ENCODE assay signal across 21 mouse cellular contexts in genomic region chr10:39618431-39618830, GRCm38 (mm10). TPM values are rescaled to one million over a fixed set of nuclear protein-coding genes. Genes with fewer than 3 reads are reported as not detected.
DNase-seq lines count a peak whose midpoint lies in the region; ATAC-seq and TF ChIP-seq lines count a peak whose summit lies in the region.
"Had no signal": no experiment of that assay in that cellular context is flagged by ENCODE, and none has a peak within 500 bp of the region (broad histone marks: within the 10 kb centered on the region; RNA-seq: fewer than 3 reads in every experiment).

No protein-coding gene starts in this region.

- no peak for TF ChIP-seq CTCF in hindbrain, postnatal 0 days (IDR thresholded peaks at IDR 0.05; ENCODE audit: low read depth)

- peaks cover 22% of the 10 kb centered on the region for H3K4me1 ChIP-seq in hindbrain, embryonic 13.5 days (replicated peaks)
- 0 out of 2 replicates have a peak, but pooled peaks cover 5% of the 10 kb centered on the region for H3K4me1 ChIP-seq in hindbrain, postnatal 0 days (ENCODE audit: insufficient read depth, low read length)

- H3K4me2 ChIP-seq in hindbrain, embryonic 13.5 days, result no peak overlapping the region
- no peak overlapping the region for H3K4me2 ChIP-seq in hindbrain, postnatal 0 days (ENCODE audit: low read depth, low read length)
- H3K4me2 ChIP-seq: heart, embryonic 11.5 days; limb, embryonic 13.5 days; liver, embryonic 12.5 days; neural tube, embryonic 12.5 days had no signal

- H3K36me3 ChIP-seq in hindbrain, embryonic 13.5 days, result peaks cover 20% of the 10 kb centered on the region
- no peaks in the 10 kb centered on the region for H3K36me3 ChIP-seq in hindbrain, postnatal 0 days (ENCODE audit: insufficient read depth, low read length)
- H3K36me3 ChIP-seq: liver, embryonic 12.5 days had no signal

- H3K9ac ChIP-seq in hindbrain, embryonic 13.5 days, result no peak overlapping the region
- no peak overlapping the region for H3K9ac ChIP-seq in hindbrain, postnatal 0 days (replicated peaks; ENCODE audit: low read length)
- H3K9ac ChIP-seq: limb, embryonic 13.5 days; liver, embryonic 12.5 days; neural tube, embryonic 12.5 days had no signal

- no peaks in the 10 kb centered on the region for H3K9me3 ChIP-seq in hindbrain, embryonic 13.5 days
- H3K9me3 ChIP-seq in hindbrain, postnatal 0 days (ENCODE audit: low read length), result no peaks in the 10 kb centered on the region
- H3K9me3 ChIP-seq: limb, embryonic 13.5 days; liver, embryonic 12.5 days; megakaryocyte, embryonic 14.5 days; neural tube, embryonic 12.5 days had no signal

- H3K27me3 ChIP-seq in hindbrain, embryonic 13.5 days, result no peaks in the 10 kb centered on the region
- no peaks in the 10 kb centered on the region for H3K27me3 ChIP-seq in hindbrain, postnatal 0 days (ENCODE audit: insufficient read depth, low read length)
- H3K27me3 ChIP-seq: limb, embryonic 13.5 days; liver, embryonic 12.5 days; neural tube, embryonic 12.5 days had no signal

- DNase-seq in adrenal gland, adult 2 months, result peak; percentile 54
- DNase-seq in adrenal gland, adult 8-10 months, result no peak
- DNase-seq in hindbrain, postnatal 0 days (ENCODE audit: low spot score), result no peak
- DNase-seq in retina, postnatal 1 day, result peak; percentile 39
- no peak for DNase-seq in retina, embryonic 14.5 days (ENCODE audit: low spot score)
- DNase-seq in urinary bladder, postnatal 14 days (ENCODE audit: low spot score), result no peak
- DNase-seq: cerebellum, adult 8-10 months; gastrocnemius, postnatal 14 days; heart, adult 11 months; kidney, adult 2 months; layer of hippocampus, adult 9-11 months; lung, adult 2 months had no signal

- H3K4me3 ChIP-seq in hindbrain, embryonic 13.5 days, result no peak overlapping the region
- no peak overlapping the region for H3K4me3 ChIP-seq in hindbrain, postnatal 0 days (ENCODE audit: low read length)
- H3K4me3 ChIP-seq: limb, embryonic 13.5 days; liver, embryonic 12.5 days; megakaryocyte, embryonic 14.5 days; neural tube, embryonic 12.5 days had no signal

- no peak for ATAC-seq in hindbrain, embryonic 13.5 days (ENCODE audit: low FRiP score)
- ATAC-seq in hindbrain, postnatal 0 days, result no peak
- ATAC-seq in megakaryocyte progenitor cell, adult 5-6 weeks (replicated peaks; ENCODE audit: poor library complexity), result no peak
- ATAC-seq: forebrain, embryonic 14.5 days; liver, embryonic 12.5 days had no signal

- 74% methylated on average over 10 of the region's 10 CpGs for WGBS in hindbrain, embryonic 13.5 days
- 79% methylated on average over 10 of the region's 10 CpGs for WGBS in hindbrain, postnatal 0 days

- peak overlapping the region; percentile 58 for H3K27ac ChIP-seq in hindbrain, embryonic 13.5 days
- no peak overlapping the region for H3K27ac ChIP-seq in hindbrain, postnatal 0 days
- H3K27ac ChIP-seq: kidney, postnatal 0 days; limb, embryonic 13.5 days; liver, embryonic 12.5 days; neural tube, embryonic 12.5 days had no signal

RNA-seq across cellular contexts. Expression of gene Traf3ip2, which starts 5.7 kb away (rescaled TPM):
- total RNA-seq in adrenal gland, adult 2 months (2021), result 10 to 100 TPM; 15.3 to 19.1 TPM
- polyA plus RNA-seq in adrenal gland, adult 2 months (2012; rRNA removed), result 20.2 and 24.2 TPM in 2 replicates
- total RNA-seq in adrenal gland, adult 8-10 months (2022), result 10 to 100 TPM; 16.5 to 28.8 (median 22.2) TPM
- polyA plus RNA-seq in hindbrain, embryonic 13.5 days (2015; fragmentation: Nextera tagmentation; extraction: Ambion mirVana), result 8.6 TPM in 2 replicates
- 5.3 and 9.6 TPM in 2 replicates for total RNA-seq in hindbrain, postnatal 0 days (2014; rRNA removed)
- polyA plus RNA-seq in hindbrain, postnatal 0 days (2015; fragmentation: Nextera tagmentation; extraction: Ambion mirVana), result 5.7 and 6.2 TPM in 2 replicates
- total RNA-seq in megakaryocyte progenitor cell, adult 5-6 weeks (2015), result 11.2 and 11.6 TPM in 2 replicates
- total RNA-seq in megakaryocyte progenitor cell, adult 5-6 weeks (2017), result 1.5 and 4.3 TPM in 2 replicates

Comparison
In these comparisons a context has a peak if more than half of its experiments do, and no peak if none do; other contexts are left out.
1. DNase-seq: peak in adrenal gland, adult 2 months (single experiment) and retina, postnatal 1 day (single experiment); none in adrenal gland, adult 8-10 months (single experiment), hindbrain, postnatal 0 days (single experiment), retina, embryonic 14.5 days (single experiment) and urinary bladder, postnatal 14 days (single experiment).